Mouse (Mus musculus) left cerebral cortex, adult 2 months (tissue): Measurements from ENCODE around the gene Nkiras2. TPM values are rescaled to one million over a fixed set of nuclear protein-coding genes. Genes with fewer than 3 reads are reported as not detected.
"Not testable (repeated sequence)": the region's sequence is repeated elsewhere in the genome, so short reads cannot be mapped to it uniquely, and the experiment has no call there.

Source experiments
- DNase-seq, 2 experiments: peaks; one replicate each; pipeline ENCODE4 v3.0.0; 2021 to 2022; ENCODE audit warnings: low spot score in 2 of 2, mixed read lengths in 1 of 2; ENCODE audit errors: extremely low spot score in 1 of 2
- H3K27ac ChIP-seq: fragments of 200-600 bp; 2 replicates; pipeline ENCODE4 v1.8.1; 2022
- H3K4me3 ChIP-seq: fragments of 200-600 bp; 2 replicates; pipeline ENCODE4 v1.8.1; 2022
- CTCF ChIP-seq: fragments of 200-600 bp; IDR thresholded peaks from 2 replicates; pipeline ENCODE4 v1.8.1; 2022; ENCODE audit warnings: antibody characterized with exemption, mild to moderate bottlenecking, moderate library complexity
- intact Hi-C: fragments of 180-260 bp; cut with DNase I; formaldehyde crosslinking; loops from one replicate; pipeline ENCODE4 v1.15.1; 2025
- total RNA-seq, 2 experiments: library from RNA; stranded (reverse); gene quantifications; 2 replicates each; pipeline ENCODE4 v1.2.3; 2021

Nkiras2 gene
- total RNA-seq, 2 experiments from 2014 or later, result 13.2 to 13.6 TPM

- Histone ChIP-seq H3K4me3 (no peak overlapping the region), H3K27ac (peak overlapping the region; percentile 30; the same call in 1 of the 2 replicates)
- no peak for DNase-seq
- TF ChIP-seq CTCF, result no peak
- intact Hi-C loops, result no loop called here
Observed at GRCm38 (mm10) chr11:100603813-100604212, 15.2 kb upstream of the Nkiras2 start.

- DNase-seq, result no peak
- Histone ChIP-seq H3K27ac (peak overlapping the region; percentile 30), H3K4me3 (no peak overlapping the region)
- intact Hi-C loops, result no loop called here
- no peak for TF ChIP-seq CTCF
Observed at GRCm38 (mm10) chr11:100604321-100605005, 14.6 kb upstream of the Nkiras2 start.

GRCm38 (mm10) chr11:100605451-100605850 lies 13.6 kb upstream of the Nkiras2 start:
- no peak overlapping the region for H3K4me3 ChIP-seq
- TF ChIP-seq CTCF, result no peak; the same call in 1 of the 2 replicates
- peak overlapping the region; percentile 30; the same call in 1 of the 2 replicates for H3K27ac ChIP-seq

GRCm38 (mm10) chr11:100607121-100607520 lies 11.9 kb upstream of the Nkiras2 start:
- no peak overlapping the region for H3K4me3 ChIP-seq
- no peak for DNase-seq
- intact Hi-C loops, result no loop called here
- TF ChIP-seq CTCF, result no peak
- no peak overlapping the region for H3K27ac ChIP-seq

More at GRCm38 (mm10) chr11:100605451-100605850, 13.6 kb upstream of the Nkiras2 start:
- intact Hi-C loops, result no loop called here
- DNase-seq, result no peak

GRCm38 (mm10) chr11:100608796-100609195 lies 10.2 kb upstream of the Nkiras2 start:
- Histone ChIP-seq H3K27ac (no peak overlapping the region; the same call in 1 of the 2 replicates), H3K4me3 (no peak overlapping the region)
- TF ChIP-seq CTCF, result no peak
- intact Hi-C loops, result no loop called here
- DNase-seq, result no peak

GRCm38 (mm10) chr11:100609355-100609996 lies 9.6 kb upstream of the Nkiras2 start:
- DNase-seq, result no peak
- no peak for TF ChIP-seq CTCF
- intact Hi-C loops, result no loop called here
- H3K4me3 ChIP-seq, result no peak overlapping the region
- no peak overlapping the region; the same call in 1 of the 2 replicates for H3K27ac ChIP-seq

- H3K27ac ChIP-seq, result no peak overlapping the region; the same call in 1 of the 2 replicates
- DNase-seq, result no peak
- intact Hi-C loops, result loop anchor here (2.0 kb wide), 2 partner anchors 31 to 39 kb away; no protein-coding TSS in a partner anchor
- H3K4me3 ChIP-seq, result no peak overlapping the region
- no peak for TF ChIP-seq CTCF
Observed at GRCm38 (mm10) chr11:100609997-100610680, 8.9 kb upstream of the Nkiras2 start.

- intact Hi-C loops, result loop anchor here (2.0 kb wide), 2 partner anchors 33 to 41 kb away; no protein-coding TSS in a partner anchor
- H3K27ac ChIP-seq, result no peak overlapping the region; the same call in 1 of the 2 replicates
- no peak for DNase-seq
Observed at GRCm38 (mm10) chr11:100611627-100612026, 7.4 kb upstream of the Nkiras2 start.

GRCm38 (mm10) chr11:100613241-100613640 lies 5.8 kb upstream of the Nkiras2 start:
- no peak for TF ChIP-seq CTCF
- DNase-seq, result no peak
- intact Hi-C loops, result no loop called here
- H3K27ac ChIP-seq, result no peak overlapping the region
- no peak overlapping the region for H3K4me3 ChIP-seq

More at GRCm38 (mm10) chr11:100611627-100612026, 7.4 kb upstream of the Nkiras2 start:
- H3K4me3 ChIP-seq, result no peak overlapping the region
- TF ChIP-seq CTCF, result peak; percentile 35

GRCm38 (mm10) chr11:100616332-100616731 lies 2.7 kb upstream of the Nkiras2 start:
- no peak for DNase-seq
- H3K27ac ChIP-seq, result no peak overlapping the region
- intact Hi-C loops, result no loop called here
- no peak overlapping the region for H3K4me3 ChIP-seq
- TF ChIP-seq CTCF, result no peak

- H3K27ac ChIP-seq, DNase-seq, intact Hi-C loops, H3K4me3 ChIP-seq: not testable (repeated sequence)
Observed at GRCm38 (mm10) chr11:100616836-100617235, 2.2 kb upstream of the Nkiras2 start.

GRCm38 (mm10) chr11:100617480-100617879 lies 1.6 kb upstream of the Nkiras2 start:
- intact Hi-C loops, result no loop called here
- no peak overlapping the region for H3K4me3 ChIP-seq

More at GRCm38 (mm10) chr11:100617480-100617879, 1.6 kb upstream of the Nkiras2 start:
- DNase-seq, result no peak
- no peak overlapping the region for H3K27ac ChIP-seq
- no peak for TF ChIP-seq CTCF
